ENCODE assay signal across 29 mouse cellular contexts in the genomic region with DNA sequence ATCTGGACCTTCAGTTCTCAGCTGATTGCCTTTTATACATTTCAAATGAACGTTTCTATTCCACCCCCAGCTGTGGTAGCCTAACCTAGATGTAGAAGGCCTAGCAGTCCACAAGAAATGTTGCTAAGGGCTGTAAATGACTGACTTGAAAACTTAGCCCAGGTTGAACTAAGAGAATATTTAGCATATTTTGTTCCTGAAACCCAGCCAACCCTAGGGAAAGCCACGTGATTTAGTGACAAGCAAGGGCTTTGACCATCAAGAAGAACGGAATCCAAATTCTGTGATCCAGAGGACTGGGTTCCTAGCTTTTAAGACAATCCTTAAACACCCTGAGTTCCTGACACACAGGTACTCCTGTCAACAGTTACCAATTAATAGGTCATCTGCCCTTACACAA.
DNase-seq lines count a peak whose midpoint lies in the region; ATAC-seq lines count a peak whose summit lies in the region.
"Had no signal": no experiment of that assay in that cellular context is flagged by ENCODE, and none has a peak within 500 bp of the region (broad histone marks: within the 10 kb centered on the region; RNA-seq: fewer than 3 reads in every experiment).

No protein-coding gene starts in this region.

- no peak overlapping the region for H3K27ac ChIP-seq in kidney, embryonic 16.5 days (ENCODE audit: low read length)
- H3K27ac ChIP-seq: embryonic facial prominence, embryonic 10.5 days; embryonic facial prominence, embryonic 13.5 days; forebrain, embryonic 10.5 days; forebrain, embryonic 13.5 days; gastrocnemius, adult 2 months; heart, embryonic 15.5 days; hindbrain, embryonic 14.5 days had no signal

- H3K4me2 ChIP-seq in kidney, embryonic 16.5 days (replicated peaks; ENCODE audit: low read depth, low read length), result no peak overlapping the region
- H3K4me2 ChIP-seq: embryonic facial prominence, embryonic 13.5 days; forebrain, embryonic 13.5 days; heart, embryonic 12.5 days; heart, embryonic 15.5 days; hindbrain, embryonic 14.5 days had no signal

- H3K36me3 ChIP-seq in kidney, embryonic 16.5 days (ENCODE audit: insufficient read depth, low read length), result no peaks in the 10 kb centered on the region
- H3K36me3 ChIP-seq: embryonic facial prominence, embryonic 10.5 days; embryonic facial prominence, embryonic 13.5 days; forebrain, embryonic 10.5 days; heart, embryonic 12.5 days; heart, embryonic 15.5 days had no signal

- 53% methylated on average over 3 of the region's 3 CpGs for WGBS in kidney, embryonic 16.5 days

- no peak overlapping the region for H3K9ac ChIP-seq in kidney, embryonic 16.5 days (replicated peaks; ENCODE audit: low read length)
- H3K9ac ChIP-seq: embryonic facial prominence, embryonic 13.5 days; forebrain, embryonic 13.5 days; heart, embryonic 12.5 days; heart, embryonic 15.5 days; hindbrain, embryonic 14.5 days had no signal

- H3K4me3 ChIP-seq in kidney, embryonic 16.5 days (ENCODE audit: low read length), result no peak overlapping the region
- H3K4me3 ChIP-seq: embryonic facial prominence, embryonic 10.5 days; embryonic facial prominence, embryonic 13.5 days; forebrain, embryonic 10.5 days; forebrain, embryonic 13.5 days; gastrocnemius, adult 2 months; heart, embryonic 12.5 days; heart, embryonic 15.5 days had no signal

- ATAC-seq in kidney, embryonic 16.5 days (ENCODE audit: low FRiP score, low TSS enrichment), result no peak
- ATAC-seq: activated CD4-positive, CD25-positive, alpha-beta regulatory T cell, adult 4 months; forebrain, embryonic 13.5 days; forebrain, embryonic 16.5 days had no signal

- intact Hi-C loops in heart, postnatal 36 days (cut with DNase I), result no loop called here

- H3K27me3 ChIP-seq in kidney, embryonic 16.5 days (ENCODE audit: insufficient read depth, low read length), result no peaks in the 10 kb centered on the region
- H3K27me3 ChIP-seq: embryonic facial prominence, embryonic 13.5 days; forebrain, embryonic 13.5 days; heart, embryonic 12.5 days; heart, embryonic 15.5 days had no signal

- DNase-seq in heart, adult 11 months, result peak; percentile 17
- no peak for DNase-seq in heart, postnatal 36 days
- DNase-seq in kidney, adult 18-20 months, result peak; percentile 24
- no peak for DNase-seq in kidney, postnatal 10 days
- peak; percentile 84 for DNase-seq in kidney, adult 9 months
- no peak for DNase-seq in urinary bladder, postnatal 10 days (ENCODE audit: low spot score)
- no peak for DNase-seq in frontal cortex, postnatal 25 days (ENCODE audit: low spot score in 2 of 2)
- DNase-seq: adrenal gland, adult 8-10 months; adrenal gland, postnatal 25 days; cerebellum, adult 11-12 months; cerebellum, adult 8-10 months; cerebellum, postnatal 10 days; cerebellum, postnatal 36 days; embryo, embryonic 11 days; gastrocnemius, adult 2 months; gastrocnemius, postnatal 14 days; heart, adult 18-20 months; heart, postnatal 10 days; heart, postnatal 4 days had no signal

- no peaks in the 10 kb centered on the region for H3K9me3 ChIP-seq in kidney, embryonic 16.5 days (ENCODE audit: low read length)
- H3K9me3 ChIP-seq: embryonic facial prominence, embryonic 10.5 days; embryonic facial prominence, embryonic 13.5 days; forebrain, embryonic 10.5 days; forebrain, embryonic 13.5 days; heart, embryonic 12.5 days; heart, embryonic 15.5 days had no signal

- H3K4me1 ChIP-seq in kidney, embryonic 16.5 days (ENCODE audit: insufficient read depth, low read length), result no peaks in the 10 kb centered on the region
- H3K4me1 ChIP-seq: embryonic facial prominence, embryonic 10.5 days; embryonic facial prominence, embryonic 13.5 days had no signal

Comparison
In these comparisons a context has a peak if more than half of its experiments do, and no peak if none do; other contexts are left out.
1. DNase-seq: peak in heart, adult 11 months (single experiment), kidney, adult 18-20 months (single experiment) and kidney, adult 9 months (single experiment); none in heart, postnatal 36 days (0 of 2), kidney, postnatal 10 days (single experiment), urinary bladder, postnatal 10 days (single experiment) and frontal cortex, postnatal 25 days (0 of 2).